Comparison of ENCODE assay signal across 15 mouse cellular contexts in the genomic region with DNA sequence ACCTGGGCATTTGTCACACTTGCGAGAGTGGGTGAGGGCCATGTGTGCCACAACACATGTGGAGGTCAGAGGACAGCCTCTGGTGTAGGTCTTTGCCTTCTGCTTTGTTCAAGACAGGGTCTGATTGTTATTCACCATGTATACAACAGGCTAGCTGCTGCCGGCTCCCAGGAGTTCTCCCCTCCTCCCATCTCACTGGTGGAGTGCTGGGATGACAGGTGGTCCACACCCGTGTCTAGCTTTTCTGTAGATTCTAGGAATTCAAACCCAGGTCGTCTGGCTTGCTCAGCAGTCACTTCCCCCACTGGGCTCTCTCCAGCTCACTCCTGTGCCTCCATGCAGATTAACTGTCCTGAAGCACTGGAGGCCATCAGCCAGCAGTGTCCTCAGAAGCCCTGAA.
DNase-seq lines count a peak whose midpoint lies in the region.
"Had no signal": no experiment of that assay in that cellular context is flagged by ENCODE, and none has a peak within 500 bp of the region (broad histone marks: within the 10 kb centered on the region; RNA-seq: fewer than 3 reads in every experiment).

No protein-coding gene starts in this region.

- peak; percentile 29 for DNase-seq in gastrocnemius, postnatal 14 days
- no peak for DNase-seq in gastrocnemius, postnatal 36 days
- DNase-seq in ES-CJ7 (ENCODE audit: low read depth, low spot score) = peak; percentile 50
- peak; percentile 72 for DNase-seq in R1 (ENCODE audit: low read depth, low spot score)
- no peak for DNase-seq in thymus, adult 18-20 months
- DNase-seq in heart, postnatal 4 days = no peak
- DNase-seq: adrenal gland, adult 2 months; adrenal gland, postnatal 14 days; cerebellum, adult 11 months; cerebellum, adult 2 months; cerebellum, adult 9-11 months; cerebellum, postnatal 25 days; forebrain, postnatal 0 days; heart, adult 2 months; heart, postnatal 14 days had no signal

- intact Hi-C loops in gastrocnemius, postnatal 14 days (cut with DNase I; ENCODE audit: low total_unique reads) = loop anchor here (10.0 kb wide), 1 partner anchor 111 kb away; no protein-coding TSS in a partner anchor
- intact Hi-C loops in gastrocnemius, postnatal 36 days (cut with DNase I) = loop anchor here (5.0 to 10.0 kb wide), 2 partner anchors 44 to 81 kb away; partner anchors contain the start of gene Galnt10

Comparison
In these comparisons a context has a peak if more than half of its experiments do, and no peak if none do; other contexts are left out.
1. DNase-seq: peak in gastrocnemius, postnatal 14 days (single experiment), ES-CJ7 (single experiment) and R1 (single experiment); none in gastrocnemius, postnatal 36 days (0 of 2), thymus, adult 18-20 months (0 of 2) and heart, postnatal 4 days (single experiment).